In genomic region chr1:133471086-133471485, GRCm38 (mm10) we compare ENCODE assay signal across 11 mouse cellular contexts. TPM values are rescaled to one million over a fixed set of nuclear protein-coding genes. Genes with fewer than 3 reads are reported as not detected.
DNase-seq lines count a peak whose midpoint lies in the region; ATAC-seq lines count a peak whose summit lies in the region.
"Had no signal": no experiment of that assay in that cellular context is flagged by ENCODE, and none has a peak within 500 bp of the region (broad histone marks: within the 10 kb centered on the region; RNA-seq: fewer than 3 reads in every experiment).

No protein-coding gene starts in this region.

- WGBS in intestine, embryonic 15.5 days = 44% methylated on average over 7 of the region's 7 CpGs

- no peaks in the 10 kb centered on the region for H3K36me3 ChIP-seq in intestine, embryonic 15.5 days
- H3K36me3 ChIP-seq: forebrain, embryonic 10.5 days; midbrain, embryonic 12.5 days had no signal

- H3K9ac ChIP-seq in intestine, embryonic 15.5 days = no peak overlapping the region
- H3K9ac ChIP-seq: midbrain, embryonic 12.5 days had no signal

- no peaks in the 10 kb centered on the region for H3K27me3 ChIP-seq in intestine, embryonic 15.5 days (replicated peaks)

- H3K9me3 ChIP-seq in intestine, embryonic 15.5 days = no peaks in the 10 kb centered on the region
- H3K9me3 ChIP-seq: forebrain, embryonic 10.5 days; midbrain, embryonic 12.5 days had no signal

- H3K4me2 ChIP-seq in intestine, embryonic 15.5 days (replicated peaks) = no peak overlapping the region
- H3K4me2 ChIP-seq: midbrain, embryonic 12.5 days had no signal

- H3K4me1 ChIP-seq in intestine, embryonic 15.5 days (replicated peaks) = peaks cover 8% of the 10 kb centered on the region; the same call in 1 of the 2 replicates

- peak overlapping the region; percentile 75 for H3K27ac ChIP-seq in intestine, embryonic 15.5 days

- peak; percentile 12 for DNase-seq in adrenal gland, adult 2 months
- no peak for DNase-seq in adrenal gland, postnatal 4 days (ENCODE audit: low spot score in 2 of 2)
- peak; percentile 99 for DNase-seq in heart, adult 11 months
- peak; percentile 21 for DNase-seq in lung, postnatal 14 days
- DNase-seq in left cerebral cortex, adult 18-20 months (ENCODE audit: low spot score in 2 of 2) = no peak
- DNase-seq in right cerebral cortex, postnatal 36 days (ENCODE audit: low spot score in 2 of 2) = no peak
- no peak for DNase-seq in c-Kit-positive CD71-positive TER-119-positive erythroid progenitor cells, embryonic 14.5 days (ENCODE audit: low spot score)
- DNase-seq: thymus, postnatal 36 days had no signal

- peak; percentile 66 for ATAC-seq in intestine, embryonic 15.5 days

- no peak overlapping the region for H3K4me3 ChIP-seq in intestine, embryonic 15.5 days (replicated peaks)
- H3K4me3 ChIP-seq: forebrain, embryonic 10.5 days; midbrain, embryonic 12.5 days had no signal

RNA-seq across cellular contexts. Expression of gene Sox13, which starts 46.9 kb away (rescaled TPM):
- 10 to 100 TPM; 14.5 to 18.0 TPM for total RNA-seq in adrenal gland, adult 2 months (2021)
- polyA plus RNA-seq in adrenal gland, adult 2 months (2012; rRNA removed) = 24.1 and 26.2 TPM in 2 replicates
- total RNA-seq in adrenal gland, postnatal 4 days (2021) = 10 to 100 TPM; 26.0 to 35.2 TPM
- 9.0 and 11.4 TPM in 2 replicates for polyA plus RNA-seq in intestine, embryonic 15.5 days (2015; fragmentation: Nextera tagmentation; extraction: Ambion mirVana)
- total RNA-seq in left cerebral cortex, adult 18-20 months (2021) = 10 to 100 TPM in 1 of 2 experiments, 1 to 10 TPM in 1; 9.2 to 11.9 TPM

Comparison
In these comparisons a context has a peak if more than half of its experiments do, and no peak if none do; other contexts are left out.
1. DNase-seq: peak in adrenal gland, adult 2 months (single experiment), heart, adult 11 months (single experiment) and lung, postnatal 14 days (single experiment); none in adrenal gland, postnatal 4 days (0 of 2), left cerebral cortex, adult 18-20 months (0 of 2), right cerebral cortex, postnatal 36 days (0 of 2) and c-Kit-positive CD71-positive TER-119-positive erythroid progenitor cells, embryonic 14.5 days (single experiment).